Mouse (Mus musculus) spleen, adult 2 months (tissue): ENCODE measurements around the gene Eefsec.

Experiments
- CTCF ChIP-seq: fragments of 200-500 bp; IDR thresholded peaks from 2 replicates; pipeline ENCODE4 v1.5.1; 2011; ENCODE audit warnings: mild to moderate bottlenecking, inconsistent platforms; ENCODE audit not compliant: insufficient read depth, insufficient read length, insufficient replicate concordance; ENCODE audit errors: extremely low read depth
- POLR2A ChIP-seq: fragments of 200-500 bp; IDR thresholded peaks from 2 replicates; pipeline ENCODE4 v1.6.1; 2011; ENCODE audit warnings: low read depth, low read length, inconsistent platforms

DNA sequence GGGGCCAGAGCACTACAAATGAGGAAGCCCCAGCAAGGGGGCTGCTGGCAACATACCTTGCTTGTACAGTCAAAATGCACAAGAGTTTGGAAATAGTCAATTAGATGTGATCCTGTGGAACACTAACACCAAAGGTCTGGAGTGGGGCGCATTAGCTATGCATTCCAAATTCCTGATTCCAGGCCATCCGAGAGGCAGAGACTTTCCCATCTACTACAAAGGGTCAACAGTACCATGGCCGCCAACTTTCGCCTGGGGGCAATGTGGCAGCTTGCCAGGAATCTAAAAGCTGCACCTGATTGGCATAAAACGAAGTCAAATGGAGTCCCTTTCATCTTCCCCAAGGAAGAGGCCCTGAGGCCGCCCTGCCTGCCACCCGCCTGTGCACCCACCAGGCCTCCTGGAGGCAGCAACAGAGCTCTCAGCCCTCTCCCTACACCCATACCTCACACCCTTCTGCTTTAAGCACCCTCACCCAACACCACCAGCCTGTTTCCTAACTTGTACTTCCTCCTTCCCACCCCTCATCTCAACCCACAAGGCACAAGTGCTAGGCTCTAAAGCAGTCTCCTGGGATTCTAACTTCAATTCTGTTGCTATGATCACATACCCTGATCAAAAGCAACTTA is 30.1 kb downstream of the Eefsec start:
- TF ChIP-seq CTCF (no peak), POLR2A (no peak)
